Mouse (Mus musculus) forebrain, embryonic 14.5 days (tissue): ENCODE measurements around the gene Gpr22. TPM values are rescaled to one million over a fixed set of nuclear protein-coding genes. Genes with fewer than 3 reads are reported as not detected.

ENCODE experiments used
- ATAC-seq: fragments of 200-750 bp; cut with Nextera tagmentation; 2 replicates; pipeline ENCODE4 v1.8.0; 2017; ENCODE audit warnings: mild to moderate bottlenecking, moderate library complexity
- DNase-seq: peaks from one replicate; pipeline ENCODE4 v3.0.0-alpha.2; 2015; ENCODE audit warnings: low spot score
- H3K27ac ChIP-seq: fragments of 300-500 bp; sonication (generic); 2 replicates; pipeline ENCODE4 v1.5.1; 2014; ENCODE audit warnings: low read depth, mild to moderate bottlenecking, control low read depth, low read length, moderate library complexity
- H3K27me3 ChIP-seq: fragments of 300-500 bp; sonication (generic); replicated peaks from 2 replicates; pipeline ENCODE4 v1.6.1; 2014; ENCODE audit warnings: low read length, control low read depth, mixed read lengths; ENCODE audit not compliant: control insufficient read depth, insufficient read depth
- H3K36me3 ChIP-seq: fragments of 300-500 bp; sonication (generic); 2 replicates; pipeline ENCODE4 v1.6.1; 2014; ENCODE audit warnings: low read length, control low read depth; ENCODE audit not compliant: control insufficient read depth, insufficient read depth
- H3K4me1 ChIP-seq: fragments of 300-500 bp; sonication (generic); 2 replicates; pipeline ENCODE4 v1.6.1; 2014; ENCODE audit warnings: antibody characterized with exemption, low read length, control low read depth; ENCODE audit not compliant: control insufficient read depth, insufficient read depth
- H3K4me2 ChIP-seq: fragments of 300-500 bp; sonication (generic); 2 replicates; pipeline ENCODE4 v1.6.1; 2014; ENCODE audit warnings: mild to moderate bottlenecking, control low read depth, low read length
- H3K4me3 ChIP-seq: fragments of 300-500 bp; sonication (generic); 2 replicates; pipeline ENCODE4 v1.5.1; 2014; ENCODE audit warnings: low read depth, low read length, control low read depth
- H3K9ac ChIP-seq: fragments of 300-500 bp; sonication (generic); 2 replicates; pipeline ENCODE4 v1.6.1; 2014; ENCODE audit warnings: mild to moderate bottlenecking, low read length, control low read depth, moderate library complexity
- H3K9me3 ChIP-seq: fragments of 300-500 bp; sonication (generic); replicated peaks from 2 replicates; pipeline ENCODE4 v1.6.1; 2016; ENCODE audit warnings: low read length, control low read depth, mixed read lengths; ENCODE audit not compliant: control insufficient read depth
- WGBS: fragments of 180-500 bp; shearing (Covaris S2); extraction: QIAGEN DNeasy Blood & Tissue Kit; methylation state at CpG from one replicate; pipeline ENCODE4 v1.1.7; 2014; 5-methylcytosine and 5-hydroxymethylcytosine counted together
- polyA plus RNA-seq: library from polyadenylated mRNA; unstranded; fragments of >200 nt; fragmentation: Nextera tagmentation; extraction: Ambion mirVana; gene quantifications from 2 replicates; pipeline ENCODE4 v1.2.1, GENCODE M21; 2014

Gene Gpr22
- polyA plus RNA-seq, 1 experiment from 2014 or later, result 10.8 TPM

- Histone ChIP-seq H3K4me3 (no peak overlapping the region), H3K27me3 (no peaks in the 10 kb centered on the region)
- WGBS, result 79% methylated on average over 6 of the region's 6 CpGs
Observed at GRCm38 (mm10) chr12:31703904-31704303, 9.8 kb downstream of the Gpr22 start.

GRCm38 (mm10) chr12:31701411-31701810 lies 12.3 kb downstream of the Gpr22 start:
- H3K27ac ChIP-seq, result no peak overlapping the region
- WGBS, result 79% methylated on average over 5 of the region's 5 CpGs
- H3K9ac ChIP-seq, result no peak overlapping the region
- peaks cover 3% of the 10 kb centered on the region; the same call in 1 of the 2 replicates for H3K9me3 ChIP-seq
- no peak for ATAC-seq
- H3K27me3 ChIP-seq, result no peaks in the 10 kb centered on the region
- H3K4me2 ChIP-seq, result no peak overlapping the region
- no peaks in the 10 kb centered on the region for H3K36me3 ChIP-seq
- H3K4me1 ChIP-seq, result no peaks in the 10 kb centered on the region
- DNase-seq, result no peak
- H3K4me3 ChIP-seq, result no peak overlapping the region

More at GRCm38 (mm10) chr12:31703904-31704303, 9.8 kb downstream of the Gpr22 start:
- ATAC-seq (no peak), DNase-seq (no peak)
- H3K9ac ChIP-seq, result no peak overlapping the region
- H3K27ac ChIP-seq, result no peak overlapping the region
- no peaks in the 10 kb centered on the region for H3K4me1 ChIP-seq
- H3K9me3 ChIP-seq, result no peaks in the 10 kb centered on the region
- no peak overlapping the region for H3K4me2 ChIP-seq
- no peaks in the 10 kb centered on the region for H3K36me3 ChIP-seq

GRCm38 (mm10) chr12:31700623-31701347 lies 13.0 kb downstream of the Gpr22 start:
- H3K4me2 ChIP-seq, result no peak overlapping the region
- no peak overlapping the region for H3K9ac ChIP-seq
- ATAC-seq, result no peak
- no peak for DNase-seq
- no peak overlapping the region for H3K27ac ChIP-seq
- 76% methylated on average over 5 of the region's 5 CpGs for WGBS
- H3K4me1 ChIP-seq, result no peaks in the 10 kb centered on the region
- peaks cover 3% of the 10 kb centered on the region; the same call in 1 of the 2 replicates for H3K9me3 ChIP-seq
- H3K27me3 ChIP-seq, result no peaks in the 10 kb centered on the region
- no peaks in the 10 kb centered on the region for H3K36me3 ChIP-seq
- no peak overlapping the region for H3K4me3 ChIP-seq

GRCm38 (mm10) chr12:31693278-31693677 lies 20.5 kb downstream of the Gpr22 start:
- Histone ChIP-seq H3K27me3 (no peaks in the 10 kb centered on the region), H3K9me3 (peaks cover 3% of the 10 kb centered on the region; the same call in 1 of the 2 replicates), H3K27ac (no peak overlapping the region), H3K4me3 (no peak overlapping the region), H3K4me2 (no peak overlapping the region), H3K9ac (no peak overlapping the region), H3K4me1 (no peaks in the 10 kb centered on the region), H3K36me3 (no peaks in the 10 kb centered on the region)
- WGBS, result 97% methylated on average over 1 of the region's 1 CpGs
- no peak for DNase-seq
- ATAC-seq, result no peak

GRCm38 (mm10) chr12:31686679-31687078 lies 27.1 kb downstream of the Gpr22 start:
- H3K4me1 ChIP-seq, result no peaks in the 10 kb centered on the region
- no peaks in the 10 kb centered on the region for H3K27me3 ChIP-seq
- DNase-seq (no peak), ATAC-seq (no peak)
- 97% methylated on average over 3 of the region's 3 CpGs for WGBS
- H3K4me2 ChIP-seq, result no peak overlapping the region
- no peaks in the 10 kb centered on the region for H3K9me3 ChIP-seq
- no peak overlapping the region for H3K9ac ChIP-seq
- no peak overlapping the region for H3K4me3 ChIP-seq
- no peak overlapping the region for H3K27ac ChIP-seq
- H3K36me3 ChIP-seq, result 0 out of 2 replicates have a peak, but pooled peaks cover 4% of the 10 kb centered on the region

DNA sequence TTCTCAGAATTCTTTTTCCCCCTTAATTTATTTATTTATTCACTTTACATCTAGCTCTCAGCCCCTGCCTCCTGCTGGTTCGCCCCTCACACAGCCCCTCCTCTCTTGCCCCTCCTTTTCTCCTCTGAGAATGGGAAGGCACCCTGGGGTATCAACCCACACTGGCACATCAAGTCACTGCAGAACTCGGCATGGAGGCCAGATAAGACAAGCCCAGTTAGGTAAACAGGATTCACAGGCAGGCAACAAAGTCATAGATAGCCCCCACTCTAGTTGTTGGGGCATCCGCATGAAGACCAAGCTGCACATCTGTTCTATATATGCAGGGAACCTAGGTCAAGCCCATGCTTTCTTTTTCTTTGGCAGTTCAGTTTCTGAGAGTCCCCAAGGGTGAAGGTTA lies 46.6 kb downstream of the Gpr22 start:
- Histone ChIP-seq H3K36me3 (peaks cover 22% of the 10 kb centered on the region; the same call in 1 of the 2 replicates), H3K4me3 (no peak overlapping the region), H3K4me1 (no peaks in the 10 kb centered on the region), H3K9me3 (no peaks in the 10 kb centered on the region), H3K27me3 (no peaks in the 10 kb centered on the region), H3K9ac (no peak overlapping the region), H3K27ac (no peak overlapping the region), H3K4me2 (no peak overlapping the region)
- 68% methylated on average over 3 of the region's 3 CpGs for WGBS
- DNase-seq (no peak), ATAC-seq (no peak)

DNA sequence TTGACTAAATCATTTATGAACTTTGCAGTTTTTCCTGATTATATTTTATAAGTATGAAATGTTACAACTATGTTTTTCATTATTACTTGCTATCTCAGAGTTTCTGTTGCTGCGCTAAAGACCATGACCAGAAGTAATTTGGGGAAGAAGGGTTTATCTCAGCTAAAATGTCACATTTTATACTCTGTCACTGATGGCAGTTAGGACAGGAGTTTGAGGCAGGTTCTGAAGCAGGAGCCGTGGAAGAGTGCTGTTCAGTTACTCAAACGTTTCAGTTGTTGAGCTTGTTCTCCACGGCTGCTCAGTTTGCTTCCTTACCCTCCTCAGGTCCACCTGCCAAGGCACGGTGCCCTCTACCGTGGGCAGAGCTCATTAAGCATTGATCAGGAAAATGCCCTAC lies 47.7 kb downstream of the Gpr22 start:
- no peak for ATAC-seq
- WGBS, result 70% methylated on average over 6 of the region's 6 CpGs
- no peaks in the 10 kb centered on the region for H3K4me1 ChIP-seq
- H3K9me3 ChIP-seq, result no peaks in the 10 kb centered on the region
- no peak overlapping the region for H3K4me2 ChIP-seq
- H3K4me3 ChIP-seq, result no peak overlapping the region
- H3K27ac ChIP-seq, result no peak overlapping the region
- peaks cover 21% of the 10 kb centered on the region; the same call in 1 of the 2 replicates for H3K36me3 ChIP-seq
- H3K9ac ChIP-seq, result no peak overlapping the region
- H3K27me3 ChIP-seq, result no peaks in the 10 kb centered on the region
- no peak for DNase-seq

Other genes starting within 250 kb of the Gpr22 start
- 20.3 and 21.3 TPM in 2 replicates for gene Cbll1, start 214.3 kb downstream of the Gpr22 start, polyA plus RNA-seq
- gene Slc26a4, start 154.0 kb downstream of the Gpr22 start, polyA plus RNA-seq, result 0.09 TPM in 1 of 2 replicates, not detected in the other
- 27.8 and 32.7 TPM in 2 replicates for gene Bcap29, start 79.3 kb downstream of the Gpr22 start, polyA plus RNA-seq
- gene Dus4l, start 59.1 kb downstream of the Gpr22 start, polyA plus RNA-seq, result 6.3 and 9.6 TPM in 2 replicates
- gene Cog5, start 59.1 kb downstream of the Gpr22 start, polyA plus RNA-seq, result 25.1 and 26.3 TPM in 2 replicates
- 107 and 112 TPM in 2 replicates for gene Hbp1, start 236.6 kb upstream of the Gpr22 start, polyA plus RNA-seq